Mouse (Mus musculus) embryonic facial prominence, embryonic 14.5 days (tissue): ENCODE data around the gene Rabif. TPM values are rescaled to one million over a fixed set of nuclear protein-coding genes. Genes with fewer than 3 reads are reported as not detected.
A peak's percentile ranks its signal among the peaks of the same experiment; 100 is the strongest.
"Not testable (repeated sequence)": the region's sequence is repeated elsewhere in the genome, so short reads cannot be mapped to it uniquely, and the experiment has no call there.

Experiments
- ATAC-seq: fragments of 200-750 bp; cut with Nextera tagmentation; 2 replicates; pipeline ENCODE4 v1.8.0; 2017; ENCODE audit warnings: low read depth, moderate number of reproducible peaks, moderate TSS enrichment
- DNase-seq: peaks from one replicate; pipeline ENCODE4 v3.0.0-alpha.2; 2015; ENCODE audit warnings: low spot score
- H3K27ac ChIP-seq: fragments of 300-500 bp; sonication (generic); replicated peaks from 2 replicates; pipeline ENCODE4 v1.5.1; 2014; ENCODE audit warnings: low read depth, mild to moderate bottlenecking, low read length, moderate library complexity
- H3K27me3 ChIP-seq: fragments of 300-500 bp; sonication (generic); replicated peaks from 2 replicates; pipeline ENCODE4 v1.6.1; 2014; ENCODE audit warnings: low read length; ENCODE audit not compliant: control insufficient read depth, insufficient read depth
- H3K36me3 ChIP-seq: fragments of 300-500 bp; sonication (generic); 2 replicates; pipeline ENCODE4 v1.6.1; 2014; ENCODE audit warnings: low read length, mixed read lengths; ENCODE audit not compliant: control insufficient read depth, insufficient read depth
- H3K4me1 ChIP-seq: fragments of 300-500 bp; sonication (generic); 2 replicates; pipeline ENCODE4 v1.6.1; 2014; ENCODE audit warnings: antibody characterized with exemption, low read length; ENCODE audit not compliant: control insufficient read depth, insufficient read depth
- H3K4me2 ChIP-seq: fragments of 300-500 bp; sonication (generic); 2 replicates; pipeline ENCODE4 v1.6.1; 2014; ENCODE audit warnings: low read depth, mild to moderate bottlenecking, low read length, moderate library complexity, mixed read lengths
- H3K4me3 ChIP-seq: fragments of 300-500 bp; sonication (generic); 2 replicates; pipeline ENCODE4 v1.5.1; 2014; ENCODE audit warnings: low read depth, mild to moderate bottlenecking, low read length
- H3K9ac ChIP-seq: fragments of 300-500 bp; sonication (generic); 2 replicates; pipeline ENCODE4 v1.6.1; 2014; ENCODE audit warnings: low read depth, mild to moderate bottlenecking, low read length, moderate library complexity, mixed read lengths
- H3K9me3 ChIP-seq: fragments of 300-500 bp; sonication (generic); 2 replicates; pipeline ENCODE4 v1.6.1; 2016; ENCODE audit warnings: low read length; ENCODE audit not compliant: control insufficient read depth
- WGBS: fragments of 180-500 bp; shearing (Covaris S2); extraction: QIAGEN DNeasy Blood & Tissue Kit; methylation state at CpG from one replicate; pipeline ENCODE4 v1.1.7; 2014; 5-methylcytosine and 5-hydroxymethylcytosine counted together
- polyA plus RNA-seq: library from polyadenylated mRNA; unstranded; fragments of >200 nt; fragmentation: Nextera tagmentation; extraction: Ambion mirVana; gene quantifications from 2 replicates; pipeline ENCODE4 v1.2.1, GENCODE M21; 2014

The Rabif gene
- polyA plus RNA-seq, 1 experiment from 2014 or later = 42.9 TPM

- DNase-seq (peak; percentile 93), ATAC-seq (peak; percentile 58)
- Histone ChIP-seq H3K4me3 (no peak overlapping the region), H3K27ac (peak overlapping the region; percentile 79), H3K4me2 (peak overlapping the region; percentile 11; the same call in 1 of the 2 replicates), H3K4me1 (peaks cover 21% of the 10 kb centered on the region), H3K9me3 (no peaks in the 10 kb centered on the region), H3K9ac (no peak overlapping the region), H3K36me3 (no peaks in the 10 kb centered on the region), H3K27me3 (peaks cover 18% of the 10 kb centered on the region)
- 8% methylated on average over 4 of the region's 4 CpGs for WGBS
These were observed 22.2 kb downstream of the Rabif start for GRCm38 (mm10) chr1:134516491-134517198.

DNA sequence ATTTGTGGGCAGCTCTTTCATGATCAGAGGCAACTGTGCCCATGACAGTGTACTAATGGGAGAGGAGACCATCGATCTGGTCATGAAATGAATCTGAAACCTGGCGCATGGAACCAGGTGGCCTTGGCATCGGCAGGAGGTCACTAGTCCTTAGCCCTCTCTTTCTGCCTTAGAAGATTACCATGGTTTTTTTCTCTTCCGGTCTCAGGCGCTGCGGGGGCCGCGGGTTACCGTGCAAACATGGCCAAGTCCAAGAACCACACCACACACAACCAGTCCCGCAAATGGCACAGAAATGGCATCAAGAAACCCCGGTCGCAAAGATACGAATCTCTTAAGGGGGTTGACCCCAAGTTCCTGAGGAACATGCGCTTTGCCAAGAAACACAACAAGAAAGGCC lies 23.4 kb downstream of the Rabif start:
- ATAC-seq, H3K9me3 ChIP-seq, H3K9ac ChIP-seq, DNase-seq, H3K27me3 ChIP-seq, H3K4me3 ChIP-seq, H3K36me3 ChIP-seq, H3K4me2 ChIP-seq, H3K27ac ChIP-seq: not testable (repeated sequence)
- WGBS = 92% methylated on average over 14 of the region's 14 CpGs
- peaks cover 16% of the 10 kb centered on the region for H3K4me1 ChIP-seq

GRCm38 (mm10) chr1:134518677-134519076 lies 24.2 kb downstream of the Rabif start:
- no peaks in the 10 kb centered on the region for H3K9me3 ChIP-seq
- ATAC-seq (peak; percentile 77), DNase-seq (peak; percentile 95)
- H3K9ac ChIP-seq = no peak overlapping the region
- 11% methylated on average over 7 of the region's 7 CpGs for WGBS
- no peaks in the 10 kb centered on the region for H3K27me3 ChIP-seq
- H3K36me3 ChIP-seq = no peaks in the 10 kb centered on the region
- H3K4me2 ChIP-seq = no peak overlapping the region
- peaks cover 13% of the 10 kb centered on the region for H3K4me1 ChIP-seq
- no peak overlapping the region for H3K4me3 ChIP-seq
- H3K27ac ChIP-seq = no peak overlapping the region

DNA sequence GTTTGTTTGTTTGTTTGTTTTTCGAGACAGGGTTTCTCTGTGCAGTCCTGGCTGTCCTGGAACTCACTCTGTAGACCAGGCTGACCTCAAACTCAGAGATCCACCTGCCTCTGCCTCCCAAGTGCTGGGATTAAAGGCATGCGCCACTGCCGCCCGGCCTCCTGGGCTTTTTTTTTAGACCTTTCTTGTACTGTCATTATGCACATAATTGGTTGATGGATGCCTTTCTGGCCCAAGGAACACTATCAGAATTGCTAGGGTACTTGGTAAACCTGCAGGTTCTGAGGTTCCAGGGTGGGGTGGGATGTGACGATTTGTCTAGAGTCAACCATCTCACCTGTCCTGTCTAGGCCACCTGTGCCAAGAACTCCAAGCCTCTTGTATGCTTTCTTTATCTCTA lies 24.8 kb downstream of the Rabif start:
- ATAC-seq, H3K9ac ChIP-seq: not testable (repeated sequence)
- WGBS = 91% methylated on average over 5 of the region's 5 CpGs

DNA sequence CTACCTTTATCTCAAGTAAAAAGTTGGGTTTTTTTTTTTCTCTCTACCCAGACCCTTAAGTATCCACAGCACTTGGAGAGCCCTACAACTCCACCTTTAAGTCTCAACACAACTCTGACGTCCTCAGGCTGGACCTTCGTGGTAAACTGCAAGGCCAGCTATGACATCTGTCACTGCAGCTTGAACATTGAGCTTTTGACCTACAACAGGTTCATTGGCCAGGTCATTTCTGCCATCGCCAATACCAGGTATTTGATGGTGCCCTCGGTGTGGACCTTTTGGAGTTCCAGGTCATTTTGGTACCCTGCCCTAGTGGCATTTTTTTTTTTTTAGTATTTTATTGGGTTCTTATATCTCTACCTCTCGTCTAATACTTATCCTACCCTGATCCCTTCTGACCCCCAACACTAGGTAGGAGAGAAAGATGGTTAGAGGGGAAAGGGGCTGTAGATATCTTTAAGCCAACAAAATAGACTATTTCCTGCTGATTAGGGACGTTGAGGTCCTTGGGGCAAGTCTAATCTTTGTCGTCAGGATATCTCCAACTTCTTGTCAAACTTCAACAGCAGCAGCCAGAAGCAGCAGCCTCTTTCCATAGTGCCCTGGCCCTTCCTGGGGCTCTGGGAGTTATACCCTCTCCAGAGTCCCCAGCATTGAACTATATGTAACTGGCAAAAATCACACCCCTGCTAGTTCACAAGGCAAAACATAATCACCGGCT lies 25.7 kb downstream of the Rabif start:
- no peaks in the 10 kb centered on the region for H3K9me3 ChIP-seq
- peaks cover 11% of the 10 kb centered on the region for H3K4me1 ChIP-seq
- WGBS = 76% methylated on average over 8 of the region's 8 CpGs
- no peaks in the 10 kb centered on the region for H3K36me3 ChIP-seq
- no peaks in the 10 kb centered on the region for H3K27me3 ChIP-seq
- DNase-seq = no peak
- no peak overlapping the region for H3K4me2 ChIP-seq
- no peak overlapping the region for H3K27ac ChIP-seq
- no peak overlapping the region for H3K9ac ChIP-seq
- no peak for ATAC-seq
- H3K4me3 ChIP-seq = no peak overlapping the region

More for the DNA sequence above, 24.8 kb downstream of the Rabif start:
- not testable (repeated sequence) for H3K9me3 ChIP-seq, DNase-seq, H3K36me3 ChIP-seq, H3K27ac ChIP-seq, H3K4me2 ChIP-seq, H3K27me3 ChIP-seq, H3K4me3 ChIP-seq
- peaks cover 11% of the 10 kb centered on the region for H3K4me1 ChIP-seq

DNA sequence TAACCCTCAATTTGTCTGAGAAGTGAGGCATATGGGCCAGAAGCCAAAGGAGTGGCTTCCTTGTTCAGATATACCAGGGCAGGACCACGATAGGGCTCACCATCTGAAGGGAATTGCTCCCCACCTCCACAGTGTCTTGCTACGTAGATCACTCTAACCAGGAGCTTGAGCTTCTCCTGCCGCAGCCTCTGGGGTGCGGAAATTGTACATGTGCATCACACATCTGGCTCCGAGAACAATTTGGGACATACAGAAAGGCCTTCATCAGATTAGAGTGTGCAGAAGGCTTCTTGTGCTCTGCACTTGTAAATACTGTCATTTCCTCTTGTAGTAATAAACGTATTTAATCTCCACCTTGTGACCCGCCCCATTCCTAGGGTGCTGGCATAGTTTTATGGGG lies 26.7 kb downstream of the Rabif start:
- Histone ChIP-seq H3K27me3 (no peaks in the 10 kb centered on the region), H3K36me3 (no peaks in the 10 kb centered on the region), H3K4me1 (peaks cover 5% of the 10 kb centered on the region), H3K4me3 (no peak overlapping the region), H3K9me3 (no peaks in the 10 kb centered on the region), H3K27ac (no peak overlapping the region), H3K9ac (no peak overlapping the region), H3K4me2 (no peak overlapping the region)
- ATAC-seq = no peak
- DNase-seq = no peak
- WGBS = 83% methylated on average over 7 of the region's 7 CpGs

DNA sequence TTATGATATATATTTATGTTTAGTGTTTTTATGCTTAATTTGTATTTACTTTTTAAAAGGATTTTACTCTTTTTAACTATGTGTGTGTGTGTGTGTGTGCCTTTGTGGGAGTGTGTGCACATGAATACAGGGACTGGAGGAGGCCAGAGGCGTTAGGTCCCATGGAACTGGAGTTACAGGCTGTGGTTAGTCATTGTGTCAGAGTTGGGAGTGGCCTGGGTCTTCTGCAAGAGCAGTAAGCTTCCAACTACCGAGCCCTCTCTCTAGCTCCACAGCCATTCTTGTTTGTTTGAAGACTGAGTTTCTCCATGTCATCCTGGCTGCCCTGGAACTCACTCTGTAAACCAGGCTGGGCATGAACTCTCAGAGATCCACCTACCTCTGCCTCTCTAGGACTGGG lies 27.9 kb downstream of the Rabif start:
- ATAC-seq = no peak
- DNase-seq = no peak
- Histone ChIP-seq H3K9me3 (no peaks in the 10 kb centered on the region), H3K4me1 (no peaks in the 10 kb centered on the region), H3K9ac (no peak overlapping the region), H3K4me3 (no peak overlapping the region), H3K4me2 (no peak overlapping the region), H3K27me3 (no peaks in the 10 kb centered on the region), H3K27ac (no peak overlapping the region), H3K36me3 (no peaks in the 10 kb centered on the region)
- 61% methylated on average over 2 of the region's 2 CpGs for WGBS

GRCm38 (mm10) chr1:134524424-134524823 lies 30.0 kb downstream of the Rabif start:
- Histone ChIP-seq H3K9me3 (no peaks in the 10 kb centered on the region), H3K27me3 (no peaks in the 10 kb centered on the region), H3K27ac (no peak overlapping the region), H3K9ac (no peak overlapping the region), H3K4me2 (no peak overlapping the region), H3K4me3 (no peak overlapping the region), H3K36me3 (no peaks in the 10 kb centered on the region), H3K4me1 (no peaks in the 10 kb centered on the region)
- WGBS = 62% methylated on average over 5 of the region's 5 CpGs
- DNase-seq = no peak
- no peak for ATAC-seq

GRCm38 (mm10) chr1:134525015-134525414 lies 30.6 kb downstream of the Rabif start:
- no peak overlapping the region for H3K9ac ChIP-seq
- H3K4me2 ChIP-seq = no peak overlapping the region
- DNase-seq = no peak
- no peaks in the 10 kb centered on the region for H3K9me3 ChIP-seq
- H3K27ac ChIP-seq = no peak overlapping the region
- H3K4me3 ChIP-seq = no peak overlapping the region
- no peak for ATAC-seq
- H3K4me1 ChIP-seq = no peaks in the 10 kb centered on the region
- H3K27me3 ChIP-seq = no peaks in the 10 kb centered on the region
- 75% methylated on average over 1 of the region's 1 CpGs for WGBS
- no peaks in the 10 kb centered on the region for H3K36me3 ChIP-seq
